Mouse (Mus musculus): Measurements from ENCODE around the gene Uap1. TPM values are rescaled to one million over a fixed set of nuclear protein-coding genes. Genes with fewer than 3 reads are reported as not detected.

Gene Uap1
- polyA plus RNA-seq, 1 experiment = 45.1 TPM

DNA sequence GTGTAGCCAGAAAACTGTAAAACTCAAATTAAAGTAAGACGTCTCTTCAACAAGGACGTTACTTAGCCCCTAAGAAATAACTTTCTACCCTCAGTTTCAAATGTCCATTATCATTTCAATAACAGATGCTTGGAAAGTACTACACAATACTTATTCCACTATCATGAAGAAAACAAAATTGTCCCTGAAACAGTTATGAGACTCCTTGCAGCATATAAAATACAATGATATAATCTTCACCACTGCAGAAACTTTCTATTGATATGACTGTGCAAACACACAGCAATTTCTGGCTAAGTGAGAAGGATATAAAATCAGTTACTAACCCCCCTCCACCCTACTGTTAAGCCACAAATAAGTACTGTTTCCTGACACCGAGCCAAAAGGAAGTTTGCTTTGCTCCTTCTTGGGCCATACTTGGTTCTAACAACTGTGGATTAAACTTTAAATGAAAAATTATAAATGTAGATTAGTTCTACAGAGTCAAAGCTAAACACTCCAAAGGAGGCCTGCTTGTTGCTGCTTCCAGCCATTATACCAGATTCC lies 11.3 kb downstream of the Uap1 start:
- H3K27ac ChIP-seq (ENCODE audit: insufficient read depth, low read length) = no peak overlapping the region
- H3K27me3 ChIP-seq (ENCODE audit: control insufficient read depth, insufficient read depth, low read length) = no peaks in the 10 kb centered on the region
- H3K4me1 ChIP-seq (ENCODE audit: control insufficient read depth, insufficient read depth, low read length) = no peaks in the 10 kb centered on the region
- no peak for TF ChIP-seq CTCF (IDR thresholded peaks at IDR 0.05; ENCODE audit: borderline replicate concordance, insufficient read depth, low read depth, low read length)
- TF ChIP-seq POLR2A (IDR thresholded peaks at IDR 0.05; ENCODE audit: borderline replicate concordance, insufficient read depth, low read length) = no peak
- WGBS = 91% methylated on average over 3 of the region's 3 CpGs
- DNase-seq = no peak
- no peak overlapping the region for H3K4me3 ChIP-seq (replicated peaks; ENCODE audit: insufficient read depth, low read depth, low read length)

DNA sequence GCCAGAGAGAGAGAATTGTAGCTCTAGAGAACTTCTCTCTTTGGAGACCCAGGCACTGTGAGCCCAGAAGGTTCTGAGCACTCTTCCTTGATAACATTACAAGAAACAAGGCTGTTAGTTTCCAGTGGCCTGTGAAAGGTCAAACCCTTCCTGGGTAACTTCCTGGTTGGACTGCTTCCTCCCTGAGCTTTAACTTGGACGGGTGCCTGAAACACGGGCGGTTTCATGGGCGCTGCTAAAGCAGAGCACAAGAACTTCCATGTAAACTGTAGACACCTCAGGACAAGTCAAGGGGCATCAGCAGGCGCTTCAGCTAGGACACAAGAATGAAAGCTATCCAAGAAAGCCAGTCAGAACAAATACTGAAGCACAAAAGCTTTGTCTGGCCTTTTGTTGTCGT lies 12.9 kb downstream of the Uap1 start:
- Histone ChIP-seq H3K4me3 (replicated peaks; ENCODE audit: insufficient read depth, low read depth, low read length) (no peak overlapping the region), H3K27me3 (ENCODE audit: control insufficient read depth, insufficient read depth, low read length) (no peaks in the 10 kb centered on the region), H3K27ac (ENCODE audit: insufficient read depth, low read length) (no peak overlapping the region), H3K4me1 (ENCODE audit: control insufficient read depth, insufficient read depth, low read length) (no peaks in the 10 kb centered on the region)
- 68% methylated on average over 6 of the region's 6 CpGs for WGBS
- DNase-seq = no peak
- no peak for TF ChIP-seq CTCF (IDR thresholded peaks at IDR 0.05; ENCODE audit: borderline replicate concordance, insufficient read depth, low read depth, low read length)
- TF ChIP-seq POLR2A (IDR thresholded peaks at IDR 0.05; ENCODE audit: borderline replicate concordance, insufficient read depth, low read length) = no peak

DNA sequence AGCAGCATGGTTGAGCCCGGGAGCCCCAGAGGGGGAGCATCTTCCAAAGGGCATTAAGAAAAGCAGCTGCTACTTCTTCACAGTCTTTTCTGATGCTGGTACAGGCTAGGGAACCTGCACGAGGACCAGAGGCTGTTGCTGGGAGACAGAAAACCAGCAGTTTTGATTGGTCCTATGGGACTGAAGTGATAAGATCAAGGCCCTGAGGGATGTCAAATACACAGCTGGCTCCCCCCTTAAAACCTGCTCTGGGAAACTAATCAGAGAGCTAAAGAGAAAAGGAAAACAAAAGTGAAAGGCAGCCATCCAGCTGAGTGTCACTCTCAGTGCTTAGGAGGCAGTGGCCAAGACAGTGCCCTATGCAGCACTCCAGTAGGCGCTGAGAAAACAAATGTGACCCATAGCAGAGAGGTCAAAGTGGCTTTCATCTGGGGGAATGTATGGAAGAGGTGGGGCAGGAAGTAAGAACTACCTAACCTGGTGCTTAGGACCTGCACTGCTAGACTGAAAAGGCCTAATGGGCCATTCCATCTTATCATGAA lies 14.3 kb downstream of the Uap1 start:
- no peak for TF ChIP-seq CTCF (IDR thresholded peaks at IDR 0.05; ENCODE audit: borderline replicate concordance, insufficient read depth, low read depth, low read length)
- DNase-seq = no peak
- Histone ChIP-seq H3K4me3 (replicated peaks; ENCODE audit: insufficient read depth, low read depth, low read length) (no peak overlapping the region), H3K4me1 (ENCODE audit: control insufficient read depth, insufficient read depth, low read length) (no peaks in the 10 kb centered on the region), H3K27me3 (ENCODE audit: control insufficient read depth, insufficient read depth, low read length) (no peaks in the 10 kb centered on the region), H3K27ac (ENCODE audit: insufficient read depth, low read length) (no peak overlapping the region)
- 53% methylated on average over 3 of the region's 3 CpGs for WGBS

DNA sequence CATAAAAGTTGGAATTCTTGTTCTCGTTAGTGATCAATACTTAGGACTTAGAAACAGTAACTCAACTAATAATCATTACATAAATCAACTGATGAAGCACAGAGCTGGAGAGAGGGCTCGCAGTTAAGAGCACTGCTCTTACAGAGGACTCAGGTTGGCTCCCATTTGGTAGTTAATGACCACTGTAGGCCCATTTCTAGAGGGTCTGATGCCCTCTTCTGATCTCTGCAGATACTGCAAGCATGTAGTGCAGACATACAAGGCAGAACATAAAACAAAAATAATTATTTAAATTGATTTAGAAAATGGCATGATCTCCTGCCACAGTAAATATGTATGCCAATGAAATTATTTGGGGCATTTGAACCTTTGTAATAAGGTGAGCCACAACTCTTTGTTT lies 15.1 kb downstream of the Uap1 start:
- H3K4me1 ChIP-seq (ENCODE audit: control insufficient read depth, insufficient read depth, low read length) = no peaks in the 10 kb centered on the region
- WGBS = 95% methylated on average over 2 of the region's 2 CpGs
- TF ChIP-seq POLR2A (IDR thresholded peaks at IDR 0.05; ENCODE audit: borderline replicate concordance, insufficient read depth, low read length) (no peak), CTCF (IDR thresholded peaks at IDR 0.05; ENCODE audit: borderline replicate concordance, insufficient read depth, low read depth, low read length) (no peak)
- no peak overlapping the region for H3K4me3 ChIP-seq (replicated peaks; ENCODE audit: insufficient read depth, low read depth, low read length)
- H3K27me3 ChIP-seq (ENCODE audit: control insufficient read depth, insufficient read depth, low read length) = no peaks in the 10 kb centered on the region
- no peak for DNase-seq
- no peak overlapping the region for H3K27ac ChIP-seq (ENCODE audit: insufficient read depth, low read length)

DNA sequence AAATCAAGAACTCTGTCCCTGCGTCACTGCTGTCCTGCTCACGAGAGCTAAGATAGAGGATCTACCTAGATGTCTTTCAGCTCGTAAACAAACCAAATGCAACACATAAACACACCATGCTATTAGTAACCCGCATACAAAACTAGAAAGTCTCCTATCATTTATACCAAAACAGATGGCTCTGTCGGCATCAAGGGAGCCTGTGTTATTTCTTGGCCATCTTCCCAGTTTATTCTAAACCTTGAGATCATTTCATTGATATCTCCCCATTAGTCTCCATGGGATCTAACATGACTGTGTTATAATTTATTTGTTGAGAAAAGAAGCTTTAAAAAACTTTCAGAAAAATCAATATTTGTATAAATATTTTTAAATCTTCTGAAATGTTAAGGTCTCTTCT lies 19.0 kb downstream of the Uap1 start:
- Histone ChIP-seq H3K4me3 (replicated peaks; ENCODE audit: insufficient read depth, low read depth, low read length) (no peak overlapping the region), H3K4me1 (ENCODE audit: control insufficient read depth, insufficient read depth, low read length) (no peaks in the 10 kb centered on the region), H3K27ac (ENCODE audit: insufficient read depth, low read length) (no peak overlapping the region), H3K27me3 (ENCODE audit: control insufficient read depth, insufficient read depth, low read length) (no peaks in the 10 kb centered on the region)
- 25% methylated on average over 5 of the region's 5 CpGs for WGBS
- DNase-seq = no peak
- TF ChIP-seq CTCF (IDR thresholded peaks at IDR 0.05; ENCODE audit: borderline replicate concordance, insufficient read depth, low read depth, low read length) (no peak), POLR2A (IDR thresholded peaks at IDR 0.05; ENCODE audit: borderline replicate concordance, insufficient read depth, low read length) (no peak)

DNA sequence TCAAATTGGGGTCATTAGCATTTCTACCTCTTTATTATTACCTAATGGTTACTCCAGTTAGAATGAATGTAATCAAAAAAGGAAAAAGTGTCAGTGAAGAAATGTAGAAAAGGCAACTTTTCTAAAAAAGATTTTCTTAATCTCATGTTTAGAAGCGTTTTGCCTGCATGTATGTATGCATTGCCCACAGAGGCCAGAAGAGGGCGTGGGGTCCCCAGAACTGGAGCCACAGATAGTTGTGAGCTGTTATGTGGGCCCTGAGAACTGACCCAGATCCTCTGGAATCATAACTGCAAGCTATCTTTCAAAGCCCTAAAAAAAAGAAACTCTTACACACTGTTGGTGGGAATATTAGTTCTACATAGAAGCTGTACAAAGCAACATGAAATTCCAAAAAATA lies 19.5 kb downstream of the Uap1 start:
- Histone ChIP-seq H3K4me1 (ENCODE audit: control insufficient read depth, insufficient read depth, low read length) (no peaks in the 10 kb centered on the region), H3K4me3 (replicated peaks; ENCODE audit: insufficient read depth, low read depth, low read length) (no peak overlapping the region), H3K27ac (ENCODE audit: insufficient read depth, low read length) (no peak overlapping the region), H3K27me3 (ENCODE audit: control insufficient read depth, insufficient read depth, low read length) (no peaks in the 10 kb centered on the region)
- TF ChIP-seq CTCF (IDR thresholded peaks at IDR 0.05; ENCODE audit: borderline replicate concordance, insufficient read depth, low read depth, low read length) (no peak; the same call in 1 of the 2 replicates), POLR2A (IDR thresholded peaks at IDR 0.05; ENCODE audit: borderline replicate concordance, insufficient read depth, low read length) (no peak)
- WGBS = 83% methylated on average over 2 of the region's 2 CpGs
- DNase-seq = no peak

DNA sequence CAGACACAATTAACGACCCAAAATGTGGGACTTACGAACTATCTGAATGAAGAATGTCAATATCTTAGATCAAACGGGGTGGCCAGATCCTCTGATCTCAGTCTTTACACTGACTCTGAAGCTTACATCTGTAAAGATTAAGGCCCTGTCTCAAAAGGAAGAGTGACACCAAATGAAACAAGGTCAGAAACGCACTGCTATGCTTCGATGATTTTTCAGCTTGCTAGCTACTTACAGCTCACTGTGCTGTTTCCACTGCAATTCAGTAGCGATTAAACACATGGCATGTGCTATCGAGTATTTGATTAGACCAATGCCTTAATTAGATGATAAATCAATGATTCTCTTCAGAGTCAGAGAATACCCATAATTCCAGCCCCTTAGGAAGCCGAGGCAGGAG lies 20.8 kb downstream of the Uap1 start:
- no peak overlapping the region for H3K4me3 ChIP-seq (replicated peaks; ENCODE audit: insufficient read depth, low read depth, low read length)
- WGBS = 88% methylated on average over 8 of the region's 8 CpGs
- DNase-seq = no peak
- H3K27me3 ChIP-seq (ENCODE audit: control insufficient read depth, insufficient read depth, low read length) = no peaks in the 10 kb centered on the region
- no peak overlapping the region for H3K27ac ChIP-seq (ENCODE audit: insufficient read depth, low read length)
- H3K4me1 ChIP-seq (ENCODE audit: control insufficient read depth, insufficient read depth, low read length) = no peaks in the 10 kb centered on the region
- no peak for TF ChIP-seq CTCF (IDR thresholded peaks at IDR 0.05; ENCODE audit: borderline replicate concordance, insufficient read depth, low read depth, low read length)
- no peak for TF ChIP-seq POLR2A (IDR thresholded peaks at IDR 0.05; ENCODE audit: borderline replicate concordance, insufficient read depth, low read length)

DNA sequence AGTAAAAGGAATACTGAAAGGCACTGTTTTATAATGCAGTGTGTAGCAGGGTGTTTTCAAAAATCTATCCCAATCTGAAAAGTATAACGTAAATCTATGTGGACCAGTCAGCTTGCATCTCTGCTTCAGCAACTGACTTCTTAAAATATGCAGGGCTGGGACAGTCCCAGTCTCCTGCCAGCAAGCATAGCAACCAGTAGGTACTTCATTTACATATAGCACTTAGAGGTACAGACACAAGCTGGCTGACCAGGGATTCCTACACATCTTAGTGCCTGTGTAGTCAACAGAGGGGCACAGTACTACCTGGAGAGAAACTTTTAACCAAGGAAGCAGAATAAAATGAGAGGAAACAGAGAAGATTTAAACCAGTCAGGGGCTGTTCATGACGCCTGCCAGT lies 22.2 kb downstream of the Uap1 start:
- no peaks in the 10 kb centered on the region for H3K4me1 ChIP-seq (ENCODE audit: control insufficient read depth, insufficient read depth, low read length)
- 95% methylated on average over 2 of the region's 2 CpGs for WGBS
- no peaks in the 10 kb centered on the region for H3K27me3 ChIP-seq (ENCODE audit: control insufficient read depth, insufficient read depth, low read length)
- H3K4me3 ChIP-seq (replicated peaks; ENCODE audit: insufficient read depth, low read depth, low read length) = no peak overlapping the region
- DNase-seq = no peak
- no peak overlapping the region for H3K27ac ChIP-seq (ENCODE audit: insufficient read depth, low read length)
- no peak for TF ChIP-seq CTCF (IDR thresholded peaks at IDR 0.05; ENCODE audit: borderline replicate concordance, insufficient read depth, low read depth, low read length)
- TF ChIP-seq POLR2A (IDR thresholded peaks at IDR 0.05; ENCODE audit: borderline replicate concordance, insufficient read depth, low read length) = no peak

Measured in cerebellum, adult 2 months (tissue).